Comparison of ENCODE assay signal across 11 mouse cellular contexts in genomic region chr4:155344299-155344600, GRCm38 (mm10). TPM values are rescaled to one million over a fixed set of nuclear protein-coding genes. Genes with fewer than 3 reads are reported as not detected.
A peak's percentile ranks its signal among the peaks of the same experiment; 100 is the strongest.
DNase-seq lines count a peak whose midpoint lies in the region; ATAC-seq lines count a peak whose summit lies in the region.
"Had no signal": no experiment of that assay in that cellular context is flagged by ENCODE, and none has a peak within 500 bp of the region (broad histone marks: within the 10 kb centered on the region; RNA-seq: fewer than 3 reads in every experiment).

No protein-coding gene starts in this region.

- H3K4me3 ChIP-seq in embryonic facial prominence, embryonic 14.5 days (ENCODE audit: low read depth, low read length), result peak overlapping the region; percentile 40
- H3K4me3 ChIP-seq in hindbrain, embryonic 13.5 days, result peak overlapping the region; percentile 70
- H3K4me3 ChIP-seq in neural tube, embryonic 12.5 days, result peak overlapping the region; percentile 53

- peak overlapping the region; percentile 61 for H3K4me2 ChIP-seq in embryonic facial prominence, embryonic 14.5 days (ENCODE audit: low read depth, low read length)
- peak overlapping the region; percentile 75 for H3K4me2 ChIP-seq in hindbrain, embryonic 13.5 days
- peak overlapping the region; percentile 85 for H3K4me2 ChIP-seq in neural tube, embryonic 12.5 days (replicated peaks)

- peak overlapping the region; percentile 57 for H3K9ac ChIP-seq in embryonic facial prominence, embryonic 14.5 days (ENCODE audit: low read depth, low read length)
- H3K9ac ChIP-seq in hindbrain, embryonic 13.5 days, result peak overlapping the region; percentile 93
- H3K9ac ChIP-seq in neural tube, embryonic 12.5 days, result peak overlapping the region; percentile 82

- H3K27ac ChIP-seq in embryonic facial prominence, embryonic 14.5 days (replicated peaks; ENCODE audit: low read depth, low read length), result no peak overlapping the region
- peak overlapping the region; percentile 96 for H3K27ac ChIP-seq in hindbrain, embryonic 13.5 days
- no peak overlapping the region; the same call in 1 of the 2 replicates for H3K27ac ChIP-seq in neural tube, embryonic 12.5 days
- H3K27ac ChIP-seq: heart, adult 2 months had no signal

- peaks cover 13% of the 10 kb centered on the region for H3K27me3 ChIP-seq in embryonic facial prominence, embryonic 14.5 days (replicated peaks; ENCODE audit: control insufficient read depth, insufficient read depth, low read length)
- peaks cover 3% of the 10 kb centered on the region; the same call in 1 of the 2 replicates for H3K27me3 ChIP-seq in hindbrain, embryonic 13.5 days
- no peaks in the 10 kb centered on the region for H3K27me3 ChIP-seq in neural tube, embryonic 12.5 days (replicated peaks)

- ATAC-seq in embryonic facial prominence, embryonic 14.5 days (ENCODE audit: low read depth), result no peak
- no peak for ATAC-seq in hindbrain, embryonic 13.5 days (ENCODE audit: low FRiP score)
- ATAC-seq in neural tube, embryonic 12.5 days (ENCODE audit: low FRiP score, low read depth), result no peak

- H3K36me3 ChIP-seq in embryonic facial prominence, embryonic 14.5 days (ENCODE audit: control insufficient read depth, insufficient read depth, low read length), result no peaks in the 10 kb centered on the region
- no peaks in the 10 kb centered on the region for H3K36me3 ChIP-seq in hindbrain, embryonic 13.5 days
- no peaks in the 10 kb centered on the region for H3K36me3 ChIP-seq in neural tube, embryonic 12.5 days
- H3K36me3 ChIP-seq: G1E had no signal

- DNase-seq in lung, adult 18-20 months, result peak; percentile 62 to 64
- no peak for DNase-seq in lung, postnatal 14 days
- no peak for DNase-seq in embryonic facial prominence, embryonic 14.5 days (ENCODE audit: low spot score)
- DNase-seq in thymus, postnatal 10 days (ENCODE audit: low spot score in 2 of 2), result no peak
- DNase-seq in frontal cortex, postnatal 25 days (ENCODE audit: low spot score in 2 of 2), result no peak
- DNase-seq: heart, adult 2 months; kidney, adult 8-10 months; liver had no signal

- H3K4me1 ChIP-seq in embryonic facial prominence, embryonic 14.5 days (ENCODE audit: control insufficient read depth, insufficient read depth, low read length), result 0 out of 2 replicates have a peak, but pooled peaks cover 7% of the 10 kb centered on the region
- H3K4me1 ChIP-seq in hindbrain, embryonic 13.5 days (replicated peaks), result peaks cover 28% of the 10 kb centered on the region
- H3K4me1 ChIP-seq in neural tube, embryonic 12.5 days, result peaks cover 16% of the 10 kb centered on the region

- WGBS in embryonic facial prominence, embryonic 14.5 days, result 50% methylated on average over 3 of the region's 3 CpGs
- WGBS in hindbrain, embryonic 13.5 days, result 51% methylated on average over 3 of the region's 3 CpGs
- 41% methylated on average over 3 of the region's 3 CpGs for WGBS in neural tube, embryonic 12.5 days

- H3K9me3 ChIP-seq in embryonic facial prominence, embryonic 14.5 days (ENCODE audit: control insufficient read depth, low read length), result no peaks in the 10 kb centered on the region
- no peaks in the 10 kb centered on the region for H3K9me3 ChIP-seq in hindbrain, embryonic 13.5 days
- H3K9me3 ChIP-seq in neural tube, embryonic 12.5 days, result no peaks in the 10 kb centered on the region
- H3K9me3 ChIP-seq: G1E had no signal

RNA-seq across cellular contexts. Expression of gene Prkcz, which starts 16.9 kb away (rescaled TPM):
- polyA plus RNA-seq in embryonic facial prominence, embryonic 14.5 days (2014; fragmentation: Nextera tagmentation; extraction: Ambion mirVana), result 9.8 and 10.2 TPM in 2 replicates
- 63.3 and 69.2 TPM in 2 replicates for polyA plus RNA-seq in hindbrain, embryonic 13.5 days (2015; fragmentation: Nextera tagmentation; extraction: Ambion mirVana)
- 33.3 and 35.8 TPM in 2 replicates for polyA plus RNA-seq in neural tube, embryonic 12.5 days (2016; fragmentation: Nextera tagmentation; extraction: Ambion mirVana)
- polyA plus RNA-seq: G1E had no signal

RNA-seq across cellular contexts. Expression of gene Gabrd, which starts 53.7 kb away (rescaled TPM):
- polyA plus RNA-seq in embryonic facial prominence, embryonic 14.5 days (2014; fragmentation: Nextera tagmentation; extraction: Ambion mirVana), result not detected in 2 replicates
- 0.10 and 0.17 TPM in 2 replicates for polyA plus RNA-seq in hindbrain, embryonic 13.5 days (2015; fragmentation: Nextera tagmentation; extraction: Ambion mirVana)
- 0.34 TPM in 1 of 2 replicates, not detected in the other for polyA plus RNA-seq in neural tube, embryonic 12.5 days (2016; fragmentation: Nextera tagmentation; extraction: Ambion mirVana)
- polyA plus RNA-seq: G1E had no signal

Comparison
In these comparisons a context has a peak if more than half of its experiments do, and no peak if none do; other contexts are left out.
1. DNase-seq: peak in lung, adult 18-20 months (2 of 2); none in lung, postnatal 14 days (single experiment), embryonic facial prominence, embryonic 14.5 days (single experiment), thymus, postnatal 10 days (0 of 2) and frontal cortex, postnatal 25 days (0 of 2).
2. Peak in every context shown above with its lines, with median percentiles within 50 percentile points of each other: H3K4me2 ChIP-seq, H3K4me3 ChIP-seq and H3K9ac ChIP-seq.